Mouse (Mus musculus): Measurements from ENCODE around the gene Trim29.

- TF ChIP-seq CTCF (IDR thresholded peaks at IDR 0.05; ENCODE audit: borderline replicate concordance, extremely low read depth, insufficient read depth, insufficient read length) (no peak), POLR2A (IDR thresholded peaks at IDR 0.05; ENCODE audit: borderline replicate concordance, extremely low read depth, insufficient read depth, insufficient read length, poor library complexity, severe bottlenecking) (no peak)
Observed at GRCm38 (mm10) chr9:43309087-43309872, 1.4 kb upstream of the Trim29 start.

Measured in brain, embryonic 14.5 days (tissue).